Mouse (Mus musculus): ENCODE measurements around the gene Mpv17. TPM values are rescaled to one million over a fixed set of nuclear protein-coding genes. Genes with fewer than 3 reads are reported as not detected.

Mpv17 gene
- polyA plus RNA-seq, 1 experiment from 2014 or later = 60.6 TPM

- ATAC-seq (ENCODE audit: borderline replicate concordance, extremely low read depth, low FRiP score, low TSS enrichment) = no peak
- peaks cover 70% of the 10 kb centered on the region for H3K36me3 ChIP-seq
- H3K4me1 ChIP-seq = peaks cover 27% of the 10 kb centered on the region
- no peaks in the 10 kb centered on the region for H3K27me3 ChIP-seq
- H3K9me3 ChIP-seq = 0 out of 2 replicates have a peak, but pooled peaks cover 3% of the 10 kb centered on the region
- no peak overlapping the region for H3K4me2 ChIP-seq
- 92% methylated on average over 4 of the region's 4 CpGs for WGBS
- no peak overlapping the region for H3K27ac ChIP-seq
- no peak overlapping the region for H3K4me3 ChIP-seq
- no peak overlapping the region for H3K9ac ChIP-seq
Observed at GRCm38 (mm10) chr5:31195671-31196070, 41.6 kb upstream of the Mpv17 start.

GRCm38 (mm10) chr5:31194486-31195485 lies 40.7 kb upstream of the Mpv17 start:
- Histone ChIP-seq H3K9ac (peak overlapping the region; percentile 86; the same call in 1 of the 2 replicates), H3K27me3 (no peaks in the 10 kb centered on the region), H3K27ac (no peak overlapping the region), H3K9me3 (no peaks in the 10 kb centered on the region), H3K4me1 (peaks cover 19% of the 10 kb centered on the region), H3K36me3 (peaks cover 70% of the 10 kb centered on the region), H3K4me2 (peak overlapping the region; percentile 63), H3K4me3 (peak overlapping the region; percentile 90)
- WGBS = 86% methylated on average over 16 of the region's 16 CpGs
- no peak for ATAC-seq (ENCODE audit: borderline replicate concordance, extremely low read depth, low FRiP score, low TSS enrichment)

DNA sequence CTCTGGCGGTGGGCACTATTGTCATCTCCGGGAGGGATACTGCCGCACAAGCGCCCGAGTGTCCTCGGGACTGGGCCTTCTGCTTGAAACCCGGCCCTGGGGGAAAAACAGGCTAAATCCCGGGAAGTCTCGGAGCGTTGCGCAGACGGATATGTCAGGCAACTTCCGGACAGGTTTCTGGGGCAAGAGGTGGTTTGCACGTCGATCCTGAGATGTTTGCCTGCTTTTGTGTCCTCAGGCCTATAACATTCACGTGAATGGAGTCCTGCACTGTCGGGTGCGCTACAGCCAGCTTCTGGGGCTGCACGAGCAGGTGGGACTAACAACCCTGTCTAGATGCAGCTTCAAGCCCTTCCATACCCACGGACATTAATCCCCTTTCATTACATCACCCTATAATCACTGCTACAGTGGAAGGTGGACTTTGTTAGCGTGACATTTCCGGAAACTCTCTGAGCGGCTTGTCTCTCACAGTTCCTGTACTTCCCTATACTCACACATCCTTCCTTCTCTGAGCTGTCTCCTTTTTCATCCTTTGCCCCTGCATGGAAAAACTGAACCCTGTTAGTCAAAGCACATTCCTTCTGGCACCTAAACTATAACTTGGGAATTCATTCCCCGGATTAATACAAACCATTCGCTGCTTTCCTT lies 39.7 kb upstream of the Mpv17 start:
- Histone ChIP-seq H3K27me3 (no peaks in the 10 kb centered on the region), H3K4me3 (peak overlapping the region; percentile 90), H3K36me3 (peaks cover 67% of the 10 kb centered on the region), H3K9ac (peak overlapping the region; percentile 86), H3K27ac (peak overlapping the region; percentile 90), H3K4me1 (peaks cover 19% of the 10 kb centered on the region), H3K9me3 (no peaks in the 10 kb centered on the region), H3K4me2 (peak overlapping the region; percentile 63)
- ATAC-seq (ENCODE audit: borderline replicate concordance, extremely low read depth, low FRiP score, low TSS enrichment) = 0 out of 2 replicates have a peak, but pooled peaks have one; percentile 1
- WGBS = 10% methylated on average over 25 of the region's 25 CpGs

- Histone ChIP-seq H3K27ac (peak within 1 kb of the TSS; percentile 90), H3K27me3 (no peaks in the 10 kb centered on the region), H3K4me3 (peak within 1 kb of the TSS; percentile 90), H3K9me3 (no peaks in the 10 kb centered on the region), H3K4me1 (peaks cover 19% of the 10 kb centered on the region), H3K4me2 (peak within 1 kb of the TSS; percentile 63), H3K36me3 (peaks cover 67% of the 10 kb centered on the region), H3K9ac (peak within 1 kb of the TSS; percentile 86)
- under 1% methylated on average over 48 of the region's 48 CpGs for WGBS
- peak; percentile 98 for ATAC-seq (ENCODE audit: borderline replicate concordance, extremely low read depth, low FRiP score, low TSS enrichment)
Observed at GRCm38 (mm10) chr5:31192939-31193630, 39.0 kb upstream of the Mpv17 start, which contains the start of the genes Snx17 and Eif2b4. Gene Snx17, plus strand, starts transcription at chr5:31193227. Gene Eif2b4, minus strand, starts transcription at chr5:31193430.

DNA sequence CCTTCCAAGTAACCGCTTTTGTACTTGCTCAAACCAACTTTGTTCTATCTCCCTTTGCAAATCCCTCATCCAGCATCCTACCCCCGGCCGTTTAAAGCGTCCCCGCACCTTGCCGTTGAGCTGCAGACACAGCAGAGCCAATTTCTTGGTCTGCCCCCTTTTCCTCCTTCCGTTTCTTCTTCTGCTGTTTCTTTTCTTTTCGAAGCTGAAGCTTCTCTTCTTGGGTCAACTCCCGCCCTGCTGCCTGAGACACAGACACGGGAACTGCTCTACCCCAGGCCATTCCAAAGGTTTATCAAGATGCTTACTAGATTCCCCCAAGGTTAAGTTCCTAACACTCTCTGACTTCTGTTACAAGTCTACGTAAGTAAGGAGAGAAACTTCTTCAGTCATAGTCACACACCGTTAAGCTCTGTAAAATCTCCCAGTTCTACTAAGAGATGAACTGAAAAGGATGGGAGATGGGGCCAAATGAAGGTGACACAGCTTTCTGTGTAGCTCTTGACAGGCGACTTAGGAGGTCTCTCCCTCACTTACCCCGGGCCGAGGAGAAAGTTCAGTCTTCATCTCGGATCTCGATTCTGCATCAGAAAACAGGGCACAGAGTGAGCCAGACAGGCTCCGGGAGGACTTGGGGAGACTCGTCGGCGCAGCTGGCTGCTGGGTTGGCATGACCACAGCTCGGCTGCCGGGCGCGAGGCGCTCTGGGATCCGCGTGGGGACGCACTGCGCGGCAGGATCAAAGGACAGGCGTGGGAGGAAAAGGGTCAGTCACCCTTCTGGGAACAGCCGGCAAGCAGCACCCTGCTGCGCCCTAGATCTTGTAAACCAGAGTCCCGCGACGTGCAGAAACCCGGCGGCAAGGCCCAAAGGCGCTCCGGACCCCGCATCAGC lies 38.2 kb upstream of the Mpv17 start:
- H3K4me3 ChIP-seq = peak overlapping the region; percentile 90
- WGBS = 11% methylated on average over 41 of the region's 42 CpGs
- no peaks in the 10 kb centered on the region for H3K9me3 ChIP-seq
- no peaks in the 10 kb centered on the region for H3K27me3 ChIP-seq
- peak; percentile 59; the same call in 1 of the 2 replicates for ATAC-seq (ENCODE audit: borderline replicate concordance, extremely low read depth, low FRiP score, low TSS enrichment)
- H3K4me2 ChIP-seq = peak overlapping the region; percentile 63
- peak overlapping the region; percentile 80 for H3K9ac ChIP-seq
- peaks cover 19% of the 10 kb centered on the region for H3K4me1 ChIP-seq
- peaks cover 67% of the 10 kb centered on the region for H3K36me3 ChIP-seq
- H3K27ac ChIP-seq = peak overlapping the region; percentile 90

DNA sequence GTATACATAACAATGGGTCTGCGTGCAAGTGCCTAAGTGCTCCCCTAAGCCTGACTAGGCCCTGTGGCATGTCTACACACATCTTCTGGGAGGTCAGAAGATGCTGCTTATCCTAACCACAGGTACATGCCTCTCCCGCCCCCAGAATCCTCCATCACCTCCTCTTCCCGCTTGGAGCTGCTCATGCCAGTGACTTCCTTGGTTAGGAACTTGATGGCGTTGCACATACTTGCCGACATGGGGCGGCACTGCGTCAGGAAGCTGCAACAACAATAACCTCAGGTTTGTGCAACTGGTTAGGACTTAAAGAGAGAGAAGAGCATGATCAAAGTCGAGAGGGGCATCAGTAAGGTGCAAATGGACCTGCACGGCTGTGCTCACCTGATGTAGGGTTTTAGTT lies 36.1 kb upstream of the Mpv17 start:
- Histone ChIP-seq H3K27ac (no peak overlapping the region), H3K27me3 (no peaks in the 10 kb centered on the region), H3K9ac (no peak overlapping the region), H3K4me1 (peaks cover 19% of the 10 kb centered on the region), H3K4me3 (no peak overlapping the region), H3K4me2 (no peak overlapping the region), H3K36me3 (peaks cover 56% of the 10 kb centered on the region), H3K9me3 (no peaks in the 10 kb centered on the region)
- no peak for ATAC-seq (ENCODE audit: borderline replicate concordance, extremely low read depth, low FRiP score, low TSS enrichment)
- 88% methylated on average over 9 of the region's 9 CpGs for WGBS

- Histone ChIP-seq H3K9me3 (no peaks in the 10 kb centered on the region), H3K4me1 (peaks cover 8% of the 10 kb centered on the region), H3K27me3 (no peaks in the 10 kb centered on the region), H3K4me3 (no peak overlapping the region), H3K4me2 (no peak overlapping the region), H3K9ac (no peak overlapping the region), H3K36me3 (peaks cover 47% of the 10 kb centered on the region), H3K27ac (no peak overlapping the region)
- no peak for ATAC-seq (ENCODE audit: borderline replicate concordance, extremely low read depth, low FRiP score, low TSS enrichment)
- WGBS = 63% methylated on average over 4 of the region's 4 CpGs
Observed at GRCm38 (mm10) chr5:31188223-31188840, 34.3 kb upstream of the Mpv17 start.

DNA sequence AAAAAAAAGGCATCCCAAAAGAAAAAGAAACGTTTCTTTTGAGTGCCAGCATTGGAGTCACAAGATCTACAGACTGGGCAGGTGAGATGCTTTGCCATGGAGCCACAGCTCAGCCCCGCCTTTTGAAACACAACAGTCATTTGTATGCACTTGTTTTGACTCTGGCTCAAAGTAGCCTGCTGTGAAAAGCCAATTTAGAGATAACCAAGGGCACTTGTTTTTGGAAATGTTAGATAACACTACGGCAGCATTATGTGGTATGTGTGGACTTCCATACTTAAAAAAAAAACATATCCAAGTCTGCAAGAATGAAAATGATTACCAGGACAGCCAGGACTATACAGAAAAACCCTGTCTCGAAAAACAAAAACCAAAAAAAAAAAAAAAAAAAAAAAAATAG lies 29.6 kb upstream of the Mpv17 start:
- Histone ChIP-seq H3K4me2 (no peak overlapping the region), H3K9ac (no peak overlapping the region), H3K27ac (no peak overlapping the region), H3K9me3 (no peaks in the 10 kb centered on the region), H3K36me3 (peaks cover 23% of the 10 kb centered on the region), H3K4me3 (no peak overlapping the region), H3K4me1 (peaks cover 4% of the 10 kb centered on the region; the same call in 1 of the 2 replicates), H3K27me3 (no peaks in the 10 kb centered on the region)
- whole genome bisulfite sequencing = 43% methylated on average over 4 of the region's 4 CpGs
- no peak for ATAC-seq (ENCODE audit: borderline replicate concordance, extremely low read depth, low FRiP score, low TSS enrichment)

DNA sequence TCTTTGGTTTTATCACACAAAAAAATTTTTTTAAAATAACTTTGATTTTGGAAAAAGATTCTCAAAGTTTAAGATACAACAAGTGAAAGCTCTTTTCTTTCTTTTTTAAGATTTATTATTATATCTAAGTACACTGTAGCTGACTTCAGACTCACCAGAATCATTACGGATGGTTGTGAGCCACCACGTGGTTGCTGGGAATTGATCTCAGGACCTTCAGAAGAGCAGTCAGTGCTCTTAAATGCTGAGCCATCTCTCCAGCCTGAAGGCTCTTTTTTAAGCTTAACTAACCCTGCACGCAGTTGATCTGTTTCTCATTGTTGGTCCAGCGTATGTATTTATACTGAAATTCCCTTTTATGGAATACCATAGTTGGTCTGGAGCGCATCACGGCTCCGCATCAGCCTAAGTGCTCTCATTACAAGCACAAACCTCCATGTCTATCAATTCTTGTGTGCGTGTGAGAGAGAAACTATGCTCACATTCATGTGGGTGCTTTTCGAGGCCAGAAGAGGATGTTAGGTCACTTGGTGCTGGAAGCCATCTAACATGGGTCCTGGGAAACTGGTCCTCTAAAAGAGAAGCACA lies 27.2 kb upstream of the Mpv17 start:
- no peak overlapping the region for H3K4me2 ChIP-seq

More for the DNA sequence above, 27.2 kb upstream of the Mpv17 start:
- H3K9me3 ChIP-seq = no peaks in the 10 kb centered on the region
- H3K4me1 ChIP-seq = peaks cover 10% of the 10 kb centered on the region; the same call in 1 of the 2 replicates
- ATAC-seq (ENCODE audit: borderline replicate concordance, extremely low read depth, low FRiP score, low TSS enrichment) = no peak
- WGBS = 91% methylated on average over 9 of the region's 9 CpGs
- H3K4me3 ChIP-seq = no peak overlapping the region
- no peaks in the 10 kb centered on the region for H3K36me3 ChIP-seq
- H3K9ac ChIP-seq = no peak overlapping the region
- no peaks in the 10 kb centered on the region for H3K27me3 ChIP-seq
- H3K27ac ChIP-seq = no peak overlapping the region

All from lung, embryonic 15.5 days (tissue).